Mouse (Mus musculus) small intestine, adult 2 months (tissue): Measurements from ENCODE around the gene Rhbdf2. TPM values are rescaled to one million over a fixed set of nuclear protein-coding genes. Genes with fewer than 3 reads are reported as not detected.
A peak's percentile ranks its signal among the peaks of the same experiment; 100 is the strongest.

Experiments used
- H3K27ac ChIP-seq: fragments of 200-500 bp; 2 replicates; pipeline ENCODE4 v1.5.1; 2012; ENCODE audit warnings: low read depth, low read length, control low read depth, inconsistent platforms; ENCODE audit not compliant: insufficient read depth
- H3K27me3 ChIP-seq: fragments of 200-500 bp; 2 replicates; pipeline ENCODE4 v1.6.1; 2012; ENCODE audit warnings: mild to moderate bottlenecking, moderate library complexity, low read length, inconsistent platforms; ENCODE audit not compliant: control insufficient read depth, insufficient read depth
- H3K36me3 ChIP-seq: fragments of 200-500 bp; 2 replicates; pipeline ENCODE4 v1.6.1; 2012; ENCODE audit warnings: mild to moderate bottlenecking, low read length, control low read depth, inconsistent platforms; ENCODE audit not compliant: control insufficient read depth, insufficient read depth
- H3K4me1 ChIP-seq: fragments of 200-500 bp; 2 replicates; pipeline ENCODE4 v1.6.1; 2012; ENCODE audit warnings: low read length, inconsistent platforms, mixed read lengths; ENCODE audit not compliant: control insufficient read depth, insufficient read depth, insufficient read length
- H3K4me3 ChIP-seq: fragments of 200-500 bp; 2 replicates; pipeline ENCODE4 v1.5.1; 2012; ENCODE audit warnings: low read depth, mild to moderate bottlenecking, control low read depth, inconsistent platforms, low read length, moderate library complexity
- CTCF ChIP-seq: fragments of 200-500 bp; IDR thresholded peaks from 2 replicates; pipeline ENCODE4 v1.5.1; 2012; ENCODE audit warnings: low read depth, mild to moderate bottlenecking, control low read depth, inconsistent platforms, low read length, moderate library complexity, mixed read lengths; ENCODE audit not compliant: insufficient replicate concordance, insufficient read length; ENCODE audit errors: extremely low read depth
- POLR2A ChIP-seq: fragments of 200-500 bp; IDR thresholded peaks from 2 replicates; pipeline ENCODE4 v1.6.1; 2012; ENCODE audit warnings: low read depth, mild to moderate bottlenecking, control low read depth, inconsistent platforms, low read length, moderate library complexity
- WGBS: fragments of 180-500 bp; shearing (Covaris S2); methylation state at CpG from one replicate; pipeline ENCODE4 v1.1.7; 2018; 5-methylcytosine and 5-hydroxymethylcytosine counted together
- polyA plus RNA-seq: library from polyadenylated mRNA; depleted of rRNA; stranded (reverse); fragments of >200 nt; gene quantifications from 2 replicates; pipeline ENCODE4 v1.2.3, GENCODE M21; 2012

The Rhbdf2 gene
- polyA plus RNA-seq, 1 experiment: 40.8 TPM

- Histone ChIP-seq H3K4me3 (no peak overlapping the region), H3K4me1 (peaks cover 10% of the 10 kb centered on the region; the same call in 1 of the 2 replicates), H3K27me3 (no peaks in the 10 kb centered on the region), H3K36me3 (no peaks in the 10 kb centered on the region), H3K27ac (no peak overlapping the region)
- 30% methylated on average over 19 of the region's 19 CpGs for WGBS
- TF ChIP-seq POLR2A (no peak), CTCF (no peak)
These were observed 54.8 kb downstream of the Rhbdf2 start for GRCm38 (mm10) chr11:116571767-116572679.

GRCm38 (mm10) chr11:116570821-116571220 is 56.0 kb downstream of the Rhbdf2 start:
- no peak for TF ChIP-seq POLR2A
- no peak for TF ChIP-seq CTCF
- Histone ChIP-seq H3K4me1 (peaks cover 11% of the 10 kb centered on the region; the same call in 1 of the 2 replicates), H3K4me3 (no peak overlapping the region), H3K27ac (no peak overlapping the region), H3K27me3 (no peaks in the 10 kb centered on the region), H3K36me3 (no peaks in the 10 kb centered on the region)
- 93% methylated on average over 7 of the region's 7 CpGs for WGBS

- 94% methylated on average over 8 of the region's 8 CpGs for WGBS
- no peaks in the 10 kb centered on the region for H3K36me3 ChIP-seq
These were observed 59.3 kb downstream of the Rhbdf2 start for GRCm38 (mm10) chr11:116567531-116567930.

GRCm38 (mm10) chr11:116565283-116566041 is 61.4 kb downstream of the Rhbdf2 start:
- H3K4me3 ChIP-seq: no peak overlapping the region
- TF ChIP-seq CTCF (no peak), POLR2A (no peak; the same call in 1 of the 2 replicates)
- 30% methylated on average over 7 of the region's 7 CpGs for WGBS
- no peaks in the 10 kb centered on the region for H3K36me3 ChIP-seq
- no peaks in the 10 kb centered on the region for H3K27me3 ChIP-seq
- 0 out of 2 replicates have a peak overlapping the region, but pooled peaks have one; percentile 12 for H3K27ac ChIP-seq
- peaks cover 15% of the 10 kb centered on the region; the same call in 1 of the 2 replicates for H3K4me1 ChIP-seq

More at GRCm38 (mm10) chr11:116567531-116567930, 59.3 kb downstream of the Rhbdf2 start:
- no peak overlapping the region for H3K4me3 ChIP-seq
- no peaks in the 10 kb centered on the region for H3K27me3 ChIP-seq
- TF ChIP-seq CTCF (no peak), POLR2A (no peak)
- H3K27ac ChIP-seq: no peak overlapping the region
- peaks cover 25% of the 10 kb centered on the region; the same call in 1 of the 2 replicates for H3K4me1 ChIP-seq

GRCm38 (mm10) chr11:116556308-116556707 is 70.5 kb downstream of the Rhbdf2 start:
- H3K36me3 ChIP-seq: no peaks in the 10 kb centered on the region
- 73% methylated on average over 6 of the region's 6 CpGs for WGBS
- no peak overlapping the region for H3K27ac ChIP-seq
- TF ChIP-seq CTCF (no peak), POLR2A (no peak)
- H3K4me1 ChIP-seq: no peaks in the 10 kb centered on the region
- H3K27me3 ChIP-seq: no peaks in the 10 kb centered on the region
- no peak overlapping the region for H3K4me3 ChIP-seq

- H3K36me3 ChIP-seq: no peaks in the 10 kb centered on the region
These were observed 71.2 kb downstream of the Rhbdf2 start for GRCm38 (mm10) chr11:116555572-116555971.

GRCm38 (mm10) chr11:116554171-116554878 is 72.5 kb downstream of the Rhbdf2 start:
- no peaks in the 10 kb centered on the region for H3K4me1 ChIP-seq
- H3K36me3 ChIP-seq: no peaks in the 10 kb centered on the region
- H3K27me3 ChIP-seq: no peaks in the 10 kb centered on the region
- TF ChIP-seq CTCF (peak; percentile 79; the same call in 1 of the 2 replicates), POLR2A (no peak)
- 32% methylated on average over 12 of the region's 12 CpGs for WGBS
- H3K4me3 ChIP-seq: no peak overlapping the region
- no peak overlapping the region for H3K27ac ChIP-seq

More at GRCm38 (mm10) chr11:116555572-116555971, 71.2 kb downstream of the Rhbdf2 start:
- Histone ChIP-seq H3K27ac (no peak overlapping the region), H3K27me3 (no peaks in the 10 kb centered on the region), H3K4me1 (no peaks in the 10 kb centered on the region), H3K4me3 (no peak overlapping the region)
- 24% methylated on average over 1 of the region's 1 CpGs for WGBS
- no peak for TF ChIP-seq POLR2A
- no peak for TF ChIP-seq CTCF
